Mouse (Mus musculus) T-helper 1 cell (primary cell): Measurements from ENCODE around the gene Celf6.

ENCODE experiments used
- in situ Hi-C: fragments of 300-600 bp; cut with MboI, MseI; formaldehyde crosslinking; loops from one replicate; pipeline ENCODE4 v1.15.1; 2025; ENCODE audit warnings: high pct_unique_total_duplicates

Gene Celf6

GRCm38 (mm10) chr9:59577844-59578504 is at the start of gene Celf6:
Gene Celf6, plus strand, starts transcription at chr9:59577917.
- in situ Hi-C loops: no loop called here

- in situ Hi-C loops: no loop called here
Measured at GRCm38 (mm10) chr9:59528274-59528673, 49.4 kb upstream of the Celf6 start.

- in situ Hi-C loops: no loop called here
Measured at GRCm38 (mm10) chr9:59531645-59532044, 46.1 kb upstream of the Celf6 start.

- in situ Hi-C loops: no loop called here
Measured at GRCm38 (mm10) chr9:59533422-59533821, 44.3 kb upstream of the Celf6 start.

- in situ Hi-C loops: no loop called here
Measured at GRCm38 (mm10) chr9:59533889-59534288, 43.8 kb upstream of the Celf6 start.

- in situ Hi-C loops: no loop called here
Measured at GRCm38 (mm10) chr9:59537651-59538050, 40.1 kb upstream of the Celf6 start.

- in situ Hi-C loops: no loop called here
Measured at GRCm38 (mm10) chr9:59539441-59540137, 38.1 kb upstream of the Celf6 start, which contains the start of the genes Hexa and Tmem202. Gene Hexa, plus strand, starts transcription at chr9:59539540. Gene Tmem202, minus strand, starts transcription at chr9:59539847.

GRCm38 (mm10) chr9:59541617-59542016 is 36.1 kb upstream of the Celf6 start:
- in situ Hi-C loops: no loop called here

DNA sequence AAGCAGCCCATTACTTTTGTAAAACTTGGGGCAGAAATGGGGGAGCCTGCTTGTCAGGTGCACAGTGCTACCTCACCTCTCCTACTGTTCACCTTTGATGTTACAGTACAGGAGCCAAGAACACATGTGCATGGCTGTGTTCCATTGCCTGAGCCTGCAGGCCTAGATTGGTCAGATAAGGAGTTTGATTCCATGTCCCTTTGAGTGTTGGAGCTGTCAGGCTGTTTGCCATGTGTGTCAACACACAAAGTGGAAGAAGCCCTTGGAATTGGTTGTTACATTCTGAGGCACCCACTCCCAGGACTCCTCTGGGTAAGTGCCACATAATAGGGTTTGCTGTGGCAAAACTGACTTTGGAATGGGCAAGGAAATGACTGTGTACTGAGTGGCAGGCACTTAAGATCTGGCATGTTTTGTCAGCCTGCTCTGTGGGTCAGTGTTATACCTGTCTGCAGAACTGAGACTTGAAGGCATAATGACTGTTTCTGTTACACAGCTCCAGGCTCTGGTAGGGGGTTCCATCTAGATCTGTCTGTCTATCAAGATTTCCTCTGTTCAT is 34.9 kb upstream of the Celf6 start:
- in situ Hi-C loops: no loop called here

GRCm38 (mm10) chr9:59544739-59545138 is 33.0 kb upstream of the Celf6 start:
- in situ Hi-C loops: no loop called here

GRCm38 (mm10) chr9:59547869-59548268 is 29.8 kb upstream of the Celf6 start:
- in situ Hi-C loops: no loop called here

GRCm38 (mm10) chr9:59548961-59549487 is 28.7 kb upstream of the Celf6 start:
- in situ Hi-C loops: no loop called here

DNA sequence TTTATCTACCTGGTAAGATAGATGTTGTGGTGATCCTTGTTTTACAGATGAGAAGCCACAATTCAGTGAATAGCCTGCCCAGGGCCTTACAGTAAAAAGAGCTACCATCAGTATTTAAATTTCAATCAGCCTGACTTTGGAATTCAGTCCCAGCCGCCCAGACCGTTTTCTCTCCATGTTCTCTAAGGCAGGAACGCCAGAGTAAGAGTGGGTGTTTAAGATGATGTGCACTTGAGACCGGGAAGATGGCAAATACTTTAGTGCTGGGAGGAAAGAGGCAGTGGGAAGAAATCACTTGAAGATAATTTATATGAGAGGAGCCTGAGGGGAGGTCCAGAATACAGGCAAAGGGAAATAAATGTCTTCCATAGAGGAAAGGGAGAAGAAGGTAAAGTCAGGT is 27.6 kb upstream of the Celf6 start:
- in situ Hi-C loops: no loop called here

DNA sequence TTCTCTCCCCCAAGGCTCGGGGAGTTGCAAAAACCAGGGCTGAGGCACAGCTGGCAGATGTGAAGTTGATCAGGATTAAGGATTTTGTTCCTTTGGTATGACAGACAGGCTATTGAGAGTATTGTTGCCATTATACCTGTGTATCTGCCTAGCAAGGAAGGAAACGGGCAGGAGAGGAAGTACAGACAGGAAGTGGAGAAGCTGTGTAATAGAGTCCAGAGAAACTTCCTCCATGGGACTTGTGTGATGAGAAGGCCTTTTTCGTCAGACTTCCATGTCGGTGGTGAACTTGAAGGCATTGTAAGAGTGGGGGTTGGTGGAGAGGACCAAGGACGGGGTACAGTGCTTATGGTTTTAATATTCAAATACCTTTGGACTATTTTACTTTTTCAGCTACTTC is 26.7 kb upstream of the Celf6 start:
- in situ Hi-C loops: no loop called here

DNA sequence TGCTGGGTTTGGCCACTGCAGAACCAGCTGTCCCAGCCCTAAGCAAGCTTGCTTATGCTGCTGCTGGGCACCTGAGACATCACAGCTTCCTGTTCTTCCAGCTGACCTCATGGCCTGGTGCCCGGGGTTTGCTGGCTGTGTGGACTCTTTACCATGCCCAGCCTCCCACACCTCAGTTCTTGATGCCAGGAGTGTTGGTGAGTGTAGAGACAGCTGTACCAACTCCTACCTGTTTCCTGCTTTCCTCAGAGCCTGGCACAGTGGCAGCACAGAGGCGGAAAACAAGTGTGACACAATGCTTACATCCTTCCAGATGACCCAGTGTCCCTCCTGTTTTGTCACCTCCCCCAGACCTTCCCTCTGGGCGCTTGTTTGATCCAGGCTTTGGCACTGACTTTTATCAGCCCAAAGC is 26.1 kb upstream of the Celf6 start:
- in situ Hi-C loops: no loop called here

- in situ Hi-C loops: no loop called here
Measured at GRCm38 (mm10) chr9:59552610-59553009, 25.1 kb upstream of the Celf6 start.

DNA sequence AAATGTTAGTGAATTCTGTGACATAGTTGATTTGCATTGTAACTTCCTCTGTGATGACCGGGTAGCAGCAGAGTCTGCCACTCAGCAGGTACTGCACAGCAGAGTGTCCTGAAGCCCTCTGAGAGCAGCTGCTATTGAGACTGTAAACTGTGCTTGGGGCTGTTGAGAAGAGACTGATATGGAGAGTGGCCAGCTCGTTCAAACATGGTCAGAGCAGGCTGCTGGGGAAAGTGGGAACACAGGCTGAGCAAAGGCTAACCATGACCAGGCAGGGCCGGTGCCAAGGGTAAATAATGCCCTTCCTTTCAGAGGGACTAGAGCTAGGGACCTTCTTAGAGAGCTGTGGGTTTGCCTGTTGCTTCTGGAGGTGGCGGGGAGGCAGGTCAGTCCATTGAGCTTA is 24.0 kb upstream of the Celf6 start:
- in situ Hi-C loops: no loop called here

DNA sequence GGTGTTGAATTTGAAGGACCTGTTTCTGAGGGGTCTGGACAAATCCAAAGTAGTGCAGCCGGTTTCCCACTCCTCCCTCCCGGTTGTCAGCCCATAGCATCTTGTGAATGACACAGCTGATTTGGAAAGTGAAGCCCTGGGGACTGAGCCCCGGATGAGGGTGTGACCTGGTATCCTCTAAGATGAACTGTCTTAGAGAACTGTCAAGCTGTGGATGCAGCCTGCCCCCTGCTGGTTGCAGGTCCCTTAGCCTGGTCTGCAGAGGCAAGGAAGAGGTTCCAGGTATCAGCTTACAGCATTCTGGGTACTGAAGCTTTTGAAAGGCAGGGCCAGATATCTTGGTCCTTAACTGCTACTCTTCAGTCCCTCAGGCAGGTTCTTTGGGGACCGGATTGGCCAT is 12.1 kb upstream of the Celf6 start:
- in situ Hi-C loops: no loop called here

- in situ Hi-C loops: no loop called here
Measured at GRCm38 (mm10) chr9:59567111-59567510, 10.6 kb upstream of the Celf6 start.

GRCm38 (mm10) chr9:59571852-59572251 is 5.9 kb upstream of the Celf6 start:
- in situ Hi-C loops: no loop called here

DNA sequence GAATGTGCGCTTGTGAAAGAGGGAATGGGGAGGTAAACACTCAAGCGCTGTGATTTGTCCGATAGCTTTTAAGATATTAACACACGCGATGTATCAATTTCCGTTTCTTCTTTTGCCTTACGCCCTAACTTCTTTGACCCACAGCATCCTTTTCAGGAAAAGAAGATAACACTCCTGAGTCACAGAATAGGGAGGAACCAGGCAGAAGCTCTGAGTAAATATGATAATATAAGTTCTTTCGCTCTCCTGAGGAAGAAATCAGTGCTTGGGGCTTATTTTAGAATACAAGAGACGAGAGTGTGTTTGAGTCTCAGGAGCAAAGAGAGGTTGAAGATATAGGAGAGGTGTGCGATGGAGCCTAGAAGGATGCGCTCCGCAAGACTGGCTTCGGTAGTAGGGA is 316 bp upstream of the Celf6 start:
- in situ Hi-C loops: no loop called here

GRCm38 (mm10) chr9:59578505-59578867 is 769 bp downstream of the Celf6 start:
- in situ Hi-C loops: no loop called here

GRCm38 (mm10) chr9:59584871-59585308 is 7.2 kb downstream of the Celf6 start:
- in situ Hi-C loops: no loop called here
